Mouse (Mus musculus) gastrocnemius, postnatal 14 days (tissue): Measurements from ENCODE around the gene Cchcr1. TPM values are rescaled to one million over a fixed set of nuclear protein-coding genes. Genes with fewer than 3 reads are reported as not detected.

Source experiments
- DNase-seq: peaks from one replicate; pipeline ENCODE4 v3.0.0; 2021; ENCODE audit warnings: mixed read lengths
- intact Hi-C: fragments of 180-260 bp; cut with DNase I; formaldehyde crosslinking; loops from one replicate; pipeline ENCODE4 v1.15.1; 2025; ENCODE audit warnings: low total_unique reads
- total RNA-seq, 2 experiments: library from RNA; stranded (reverse); gene quantifications; 2 replicates each; pipeline ENCODE4 v1.2.3; 2021

The Cchcr1 gene
- total RNA-seq, 2 experiments from 2014 or later: 2.6 to 3.3 TPM

DNA sequence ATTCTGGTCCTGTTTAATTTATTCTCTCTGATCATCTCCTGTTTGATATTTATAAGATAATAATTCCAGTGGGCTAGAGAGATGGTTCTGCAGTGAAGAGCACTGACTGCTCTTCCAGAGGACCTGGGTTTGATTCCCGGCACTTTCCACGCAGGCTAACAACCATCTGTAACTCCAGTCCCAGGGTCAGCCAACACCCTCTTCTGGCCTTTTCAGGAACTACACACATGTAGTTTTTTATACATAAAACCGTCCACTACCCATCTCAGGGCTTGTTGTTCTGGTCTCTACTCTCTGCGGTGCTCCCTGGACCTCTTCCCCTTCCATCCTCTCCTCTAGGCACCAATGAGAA, 33.2 kb downstream of the Cchcr1 start:
- intact Hi-C loops: no loop called here
- no peak for DNase-seq

DNA sequence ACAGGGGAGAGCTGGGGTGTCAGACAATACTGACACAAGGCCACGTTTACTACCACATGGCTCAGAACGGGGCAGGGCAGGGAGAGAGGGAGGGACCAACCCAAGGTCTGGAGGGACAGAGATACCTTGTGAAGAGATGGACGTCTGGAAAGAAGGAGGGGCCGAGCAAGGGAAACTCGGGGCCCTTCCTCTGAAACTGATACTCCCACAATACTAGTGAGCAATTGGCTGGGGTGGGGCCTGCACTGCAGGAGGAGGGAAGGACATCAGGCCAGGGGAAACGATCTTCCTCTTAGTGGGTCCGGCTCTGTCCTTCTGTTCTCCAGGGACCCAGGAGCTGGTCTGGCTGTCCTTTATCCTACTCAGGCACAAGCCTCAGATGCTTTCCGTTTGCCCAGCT, 34.0 kb downstream of the Cchcr1 start:
- intact Hi-C loops: no loop called here
- DNase-seq: no peak

DNA sequence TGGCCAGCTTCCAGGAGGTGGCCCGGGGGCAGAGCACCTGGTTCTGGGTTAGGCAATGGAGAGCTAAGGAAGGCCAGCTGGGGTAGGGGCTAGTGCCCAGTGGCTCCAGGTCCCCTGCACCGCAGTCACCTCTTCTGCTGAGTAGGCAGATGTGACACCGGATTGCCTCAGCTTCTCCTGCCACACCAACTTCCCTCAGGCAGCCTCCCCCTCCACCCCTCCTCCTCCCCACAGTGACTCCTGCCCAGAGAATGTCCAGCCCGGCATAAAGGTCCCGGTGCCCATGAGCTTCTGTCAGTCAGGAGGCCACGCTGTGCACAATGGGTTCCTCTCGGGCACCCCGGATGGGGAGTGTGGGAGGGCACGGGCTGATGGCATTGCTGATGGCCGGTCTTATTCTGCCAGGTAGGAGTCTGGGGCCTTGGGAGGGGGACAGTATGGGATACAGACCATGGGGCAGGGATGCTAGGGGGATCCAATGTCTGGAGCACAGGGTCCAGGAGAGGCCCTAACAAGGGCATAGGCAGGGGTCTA, 35.0 kb downstream of the Cchcr1 start, which contains the start of gene Cdsn:
Cdsn (plus strand) TSS at position 248 of the 534 bp plus-strand sequence.
- DNase-seq: no peak
- intact Hi-C loops: no loop called here

DNA sequence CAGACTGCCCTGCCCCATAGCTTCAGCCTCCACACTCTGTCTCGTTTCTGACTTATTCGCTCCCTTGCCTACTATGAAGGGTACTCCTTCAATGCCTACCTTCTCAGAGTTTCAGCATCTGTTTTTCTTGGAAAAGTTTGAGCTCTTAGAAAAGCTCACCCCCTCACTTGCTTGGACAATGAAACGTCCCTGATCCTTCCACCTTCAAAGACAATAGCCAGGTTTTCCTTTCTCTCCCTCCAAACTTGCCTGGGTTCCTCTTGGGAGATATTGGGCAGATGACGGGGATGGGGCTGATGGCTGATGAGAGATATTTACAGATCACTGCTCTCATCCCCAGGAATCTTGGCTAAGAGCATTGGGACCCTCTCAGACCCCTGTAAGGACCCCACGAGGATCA, 37.4 kb downstream of the Cchcr1 start:
- DNase-seq: no peak
- intact Hi-C loops: no loop called here

DNA sequence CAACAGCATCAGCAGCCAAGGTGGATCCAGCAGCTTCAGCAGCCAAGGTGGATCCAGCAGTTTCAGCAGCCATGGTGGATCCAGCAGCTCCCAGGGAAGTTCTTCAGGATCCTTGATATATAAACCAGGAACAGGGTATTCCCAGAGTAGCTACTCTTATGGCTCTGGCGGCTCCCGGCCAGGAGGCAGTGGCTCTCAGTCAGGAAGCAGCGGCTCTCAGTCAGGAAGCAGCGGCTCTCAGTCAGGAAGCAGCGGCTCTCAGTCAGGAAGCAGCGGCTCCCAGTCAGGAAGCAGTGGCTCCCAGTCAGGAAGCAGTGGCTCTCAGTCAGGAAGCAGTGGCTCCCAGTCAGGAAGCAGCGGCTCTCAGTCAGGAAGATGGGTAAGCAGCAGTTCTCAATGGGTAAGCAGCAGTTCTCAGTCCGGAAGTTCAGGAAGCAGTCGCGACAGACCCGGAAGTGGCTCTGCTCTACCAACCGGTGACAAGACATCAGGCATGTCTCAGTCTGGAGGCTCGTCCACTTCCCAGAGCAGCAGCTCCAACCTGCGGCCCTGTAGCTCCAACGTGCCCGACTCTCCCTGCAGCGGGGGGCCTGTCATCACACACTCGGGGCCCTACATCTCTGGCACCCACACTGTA, 38.0 kb downstream of the Cchcr1 start:
- intact Hi-C loops: no loop called here
- DNase-seq: no peak

DNA sequence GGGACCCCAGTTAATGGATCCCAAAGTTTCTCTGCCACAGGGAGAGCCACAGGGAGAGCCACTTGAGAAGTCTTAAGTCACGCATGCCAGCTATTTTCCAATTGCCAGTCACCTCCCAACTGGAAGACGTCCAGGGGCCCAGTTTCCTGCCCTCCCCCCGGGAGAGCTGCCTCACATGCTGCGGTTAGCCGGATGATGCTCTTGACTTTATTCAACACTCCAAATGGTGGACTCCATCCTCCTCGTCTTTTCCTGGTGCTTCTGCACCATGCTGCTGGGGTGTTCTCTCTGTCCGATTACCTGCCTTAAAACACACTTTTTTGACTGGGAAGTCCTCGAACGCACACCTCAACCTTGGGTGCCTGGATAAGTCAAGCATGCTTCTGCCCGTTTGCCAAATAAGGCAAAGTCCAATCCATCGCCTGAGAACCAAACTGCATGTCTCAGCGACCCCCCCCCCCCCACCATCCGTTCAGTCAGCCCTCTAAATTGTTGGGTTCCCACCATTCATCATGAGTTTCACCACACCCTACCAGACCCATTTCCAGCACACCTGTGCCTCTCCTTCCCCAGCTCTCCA, 39.4 kb downstream of the Cchcr1 start:
- DNase-seq: no peak
- intact Hi-C loops: no loop called here

DNA sequence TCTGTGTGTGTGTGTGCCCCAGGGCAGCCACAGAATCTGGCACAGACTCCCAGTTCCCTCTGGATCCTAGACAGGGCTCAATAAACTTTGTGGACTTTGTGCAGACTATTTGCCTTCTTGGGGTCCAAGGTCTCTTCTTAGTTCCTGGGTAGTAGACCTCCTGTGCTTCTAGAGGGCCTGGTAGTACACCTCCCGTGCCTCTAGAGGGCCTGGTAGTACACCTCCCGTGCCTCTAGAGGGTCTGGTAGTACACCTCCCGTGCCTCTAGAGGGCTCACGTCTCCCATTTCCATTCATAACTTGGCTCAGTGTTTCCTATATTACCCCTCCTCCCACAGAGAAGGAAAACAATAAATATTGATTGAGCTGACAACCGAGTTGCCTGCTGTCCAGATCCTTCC, 39.9 kb downstream of the Cchcr1 start:
- intact Hi-C loops: no loop called here
- DNase-seq: no peak

DNA sequence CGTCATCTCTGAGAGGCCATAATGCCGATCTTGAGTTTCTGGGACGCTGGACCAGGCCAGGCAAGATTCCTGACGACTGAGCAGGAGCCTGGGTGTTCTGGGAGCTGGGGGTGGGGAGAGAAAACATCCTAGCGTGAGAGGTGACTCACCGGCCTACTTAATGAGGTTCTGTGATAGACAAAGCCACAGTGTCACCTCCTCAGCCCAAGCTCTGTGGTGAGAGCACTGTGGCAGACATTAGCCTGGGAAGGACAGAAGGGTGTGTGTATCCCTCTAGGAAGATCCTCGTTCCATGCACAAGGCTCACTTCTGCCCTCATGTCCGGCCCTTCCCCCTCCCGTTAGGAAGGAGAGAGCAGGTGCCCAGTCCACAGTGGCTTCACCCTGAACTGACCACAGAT, 40.5 kb downstream of the Cchcr1 start:
- intact Hi-C loops: no loop called here

DNA sequence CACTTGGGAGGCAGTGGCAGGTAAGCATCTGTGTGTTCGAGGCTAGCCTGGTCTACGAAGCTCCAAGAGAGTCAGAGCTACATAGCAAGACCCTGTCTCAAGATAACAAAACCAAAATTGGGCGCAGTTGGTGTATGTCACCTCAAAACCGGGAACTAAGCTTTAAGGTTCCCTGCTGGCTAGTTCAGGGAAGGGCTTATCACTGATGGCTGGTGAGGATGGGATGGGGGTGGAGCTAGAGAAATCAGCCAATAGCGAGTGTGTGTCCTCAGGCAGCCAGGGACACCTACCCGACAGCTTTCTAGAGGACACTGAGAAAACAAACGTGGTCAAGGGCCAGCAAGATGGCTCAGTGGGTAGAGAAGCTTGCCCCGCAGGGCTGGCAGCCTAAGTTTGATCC, 41.3 kb downstream of the Cchcr1 start:
- DNase-seq: no peak
- intact Hi-C loops: no loop called here

More for the DNA sequence above, 40.5 kb downstream of the Cchcr1 start:
- DNase-seq: no peak

DNA sequence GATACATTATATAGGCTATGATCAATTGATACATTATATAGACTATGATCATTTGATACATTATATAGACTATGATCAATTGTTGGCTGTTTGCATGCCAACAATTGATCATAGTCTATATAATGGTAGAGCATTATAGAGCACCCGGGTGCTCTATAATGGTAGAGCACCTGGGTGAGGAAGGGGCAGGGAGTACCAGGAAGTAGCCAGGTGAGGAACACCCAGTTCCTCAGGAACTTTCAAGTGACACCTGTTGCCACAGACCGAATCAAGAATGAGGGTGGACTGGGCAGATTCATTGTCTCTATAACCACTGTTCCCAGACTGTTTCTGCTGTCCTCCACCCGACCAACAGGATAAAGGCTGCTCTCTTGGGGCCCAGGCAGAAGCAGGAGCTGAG, 50.2 kb downstream of the Cchcr1 start, which contains the start of gene 2300002M23Rik:
2300002M23Rik (plus strand) TSS at position 301 of the 400 bp plus-strand sequence.
- no peak for DNase-seq
- intact Hi-C loops: no loop called here

DNA sequence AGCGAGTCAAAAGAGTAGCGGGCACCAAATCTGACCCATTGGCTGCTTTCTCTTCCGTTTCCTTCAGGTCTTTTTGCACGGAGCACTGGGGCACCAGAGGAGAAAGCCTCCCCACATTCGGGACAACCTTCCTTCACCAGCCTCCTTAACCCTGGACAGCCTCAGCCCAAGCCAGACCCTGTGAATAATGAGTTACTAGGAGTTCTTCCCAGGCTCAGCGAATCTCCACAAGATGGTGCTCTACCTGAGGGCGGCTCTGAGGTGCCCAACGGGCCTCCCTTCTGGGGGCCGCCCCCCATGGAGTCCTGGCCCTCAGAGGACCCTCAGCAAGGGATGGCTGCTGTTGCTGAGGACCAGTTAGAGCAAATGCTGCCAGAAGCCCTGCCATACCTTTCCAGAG, 50.9 kb downstream of the Cchcr1 start:
- intact Hi-C loops: no loop called here
- no peak for DNase-seq

DNA sequence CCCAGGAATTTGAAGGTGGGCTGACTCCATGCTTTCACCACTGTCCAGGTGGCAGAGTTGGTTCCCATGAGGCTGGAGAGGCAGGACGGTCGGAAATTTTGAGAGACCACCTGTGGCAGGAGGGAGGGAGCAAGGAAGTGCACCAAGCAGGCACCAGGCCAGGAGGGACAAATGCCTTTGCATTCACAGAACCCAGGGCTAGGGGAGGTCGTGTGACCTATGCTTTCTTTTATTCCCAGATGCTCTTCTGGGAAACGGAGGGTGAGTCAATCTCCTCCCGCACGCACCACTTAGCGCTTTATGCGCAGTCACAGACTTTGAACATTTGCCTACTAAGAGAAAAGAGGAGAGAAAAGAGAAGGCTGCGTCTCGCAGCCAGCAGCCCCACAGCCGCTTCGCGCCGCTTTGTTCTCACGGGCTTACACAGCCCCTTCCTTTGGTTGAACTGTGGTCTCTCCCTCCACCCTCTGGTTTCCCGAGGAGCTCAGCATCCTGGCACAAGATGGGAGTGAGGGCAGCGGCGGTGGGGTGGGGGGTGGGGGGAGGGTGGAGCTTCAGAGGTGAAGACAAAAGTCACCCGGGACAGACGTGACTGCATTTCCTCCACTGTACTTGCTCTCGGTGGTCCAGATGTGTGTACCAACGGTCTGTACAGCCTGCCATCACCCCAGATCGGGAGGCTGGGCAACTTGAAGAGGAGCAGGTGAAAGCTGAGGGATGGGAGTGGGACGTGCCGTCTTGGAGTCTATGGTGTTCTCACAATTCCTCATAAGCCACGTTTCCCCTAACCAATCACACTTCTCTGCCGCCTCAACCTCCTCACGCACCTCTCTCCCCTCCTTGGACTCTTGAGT, 52.4 kb downstream of the Cchcr1 start:
- DNase-seq: no peak
- intact Hi-C loops: no loop called here

DNA sequence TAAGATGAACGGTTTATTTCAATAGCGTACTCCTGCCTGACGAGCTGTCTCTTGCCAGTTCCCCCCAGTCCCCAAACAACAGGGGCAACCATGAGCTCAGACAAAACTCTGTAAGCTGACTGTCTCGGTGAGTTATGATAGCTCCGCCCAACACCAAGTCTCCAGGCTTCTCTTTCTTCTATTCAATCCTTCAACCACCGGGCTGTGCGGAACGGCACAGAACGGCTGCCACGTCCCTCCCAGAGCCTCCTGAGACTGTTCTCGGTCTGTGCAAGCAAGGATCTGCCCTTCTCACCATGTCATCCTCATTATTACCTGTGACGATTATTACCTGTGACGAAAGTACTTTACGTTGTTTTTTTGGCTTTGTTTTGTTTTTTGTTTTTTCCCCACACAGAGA, 53.9 kb downstream of the Cchcr1 start:
- DNase-seq: no peak
- intact Hi-C loops: no loop called here

DNA sequence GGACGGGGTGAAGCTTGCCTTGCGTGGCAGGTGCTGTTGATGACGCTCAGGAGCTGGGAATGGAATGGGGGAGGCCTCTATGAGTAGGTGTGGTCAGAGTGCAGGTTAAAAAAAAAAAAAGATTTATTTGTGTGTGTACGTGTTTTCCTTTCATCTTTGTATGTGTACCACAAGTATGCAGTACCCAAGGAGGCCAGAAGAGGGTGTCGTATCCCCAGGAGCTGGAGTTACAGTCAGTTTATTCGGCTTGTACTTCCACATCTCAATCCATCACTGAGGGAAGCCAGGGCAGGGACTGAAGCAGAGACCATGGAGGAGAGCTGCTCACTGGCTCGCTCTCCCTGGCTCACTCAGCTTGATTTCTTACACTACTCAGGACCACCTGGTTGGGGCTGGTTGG, 54.6 kb downstream of the Cchcr1 start:
- DNase-seq: no peak
- intact Hi-C loops: no loop called here

DNA sequence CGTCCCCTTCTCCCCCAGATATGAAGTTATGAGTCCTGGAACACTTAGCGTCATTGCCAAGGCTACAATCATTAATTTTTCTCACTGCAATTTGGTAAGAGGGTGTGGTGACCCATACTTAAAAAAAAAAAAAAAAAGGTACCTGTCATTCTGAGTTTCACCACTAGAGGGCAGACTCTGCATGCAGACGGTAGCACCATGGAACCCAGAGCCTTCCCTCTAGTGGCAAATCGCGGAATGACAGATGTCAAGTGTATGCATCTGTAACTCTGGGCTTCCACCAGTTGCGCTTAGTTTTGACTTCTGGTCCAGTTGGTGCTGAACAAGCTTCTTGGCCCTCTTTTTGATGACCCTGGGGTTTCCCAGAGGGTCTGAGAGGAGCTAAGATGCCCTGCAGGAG, 61.3 kb downstream of the Cchcr1 start:
- DNase-seq: peak; percentile 71
- intact Hi-C loops: no loop called here

Other genes with a start within 250 kb of the Cchcr1 start
- under 1 TPM; 0.18 to 0.47 TPM for gene H2-Q1, start 196.7 kb upstream of the Cchcr1 start, total RNA-seq
- under 1 TPM; 0.33 to 0.58 TPM for gene H2-Q2, start 174.9 kb upstream of the Cchcr1 start, total RNA-seq
- gene H2-Q4, start 137.5 kb upstream of the Cchcr1 start, total RNA-seq: 1 to 10 TPM; 3.0 to 4.1 TPM
- gene H2-Q6, start 92.2 kb upstream of the Cchcr1 start, total RNA-seq: under 1 TPM in 1 of 2 experiments, not detected in 1; 0.10 TPM
- gene H2-Q7, start 77.9 kb upstream of the Cchcr1 start, total RNA-seq: under 1 TPM; 0.35 to 0.64 TPM
- gene H2-Q10, start 47.0 kb upstream of the Cchcr1 start, total RNA-seq: under 1 TPM in 1 of 2 experiments, not detected in 1; 0.09 TPM
- not detected for gene Pou5f1, start 11.1 kb upstream of the Cchcr1 start, total RNA-seq
- gene Tcf19, start 276 bp upstream of the Cchcr1 start, total RNA-seq: 1 to 10 TPM; 4.5 to 5.4 TPM
- not detected for gene Psors1c2, start 16.1 kb downstream of the Cchcr1 start, total RNA-seq
- gene Cdsn, start 35.0 kb downstream of the Cchcr1 start, total RNA-seq: under 1 TPM; 0.09 to 0.29 TPM
- not detected for gene 2300002M23Rik, start 50.4 kb downstream of the Cchcr1 start, total RNA-seq
- gene Sfta2, start 84.4 kb downstream of the Cchcr1 start, total RNA-seq: not detected
- not detected for gene Gm9573, start 109.5 kb downstream of the Cchcr1 start, total RNA-seq
- not detected for gene Mucl3, start 126.6 kb downstream of the Cchcr1 start, total RNA-seq
- gene Vars2, start 150.5 kb downstream of the Cchcr1 start, total RNA-seq: 10 to 100 TPM; 15.7 to 16.6 TPM
- gene Gtf2h4, start 156.6 kb downstream of the Cchcr1 start, total RNA-seq: 10 to 100 TPM; 16.1 to 19.4 TPM
- gene Ddr1, start 187.5 kb downstream of the Cchcr1 start, total RNA-seq: 10 to 100 TPM; 20.3 to 23.4 TPM